Mouse (Mus musculus): ENCODE measurements around the gene Grin3b. TPM values are rescaled to one million over a fixed set of nuclear protein-coding genes. Genes with fewer than 3 reads are reported as not detected.

The Grin3b gene
- polyA plus RNA-seq, 1 experiment from 2014 or later = 0.29 TPM

DNA sequence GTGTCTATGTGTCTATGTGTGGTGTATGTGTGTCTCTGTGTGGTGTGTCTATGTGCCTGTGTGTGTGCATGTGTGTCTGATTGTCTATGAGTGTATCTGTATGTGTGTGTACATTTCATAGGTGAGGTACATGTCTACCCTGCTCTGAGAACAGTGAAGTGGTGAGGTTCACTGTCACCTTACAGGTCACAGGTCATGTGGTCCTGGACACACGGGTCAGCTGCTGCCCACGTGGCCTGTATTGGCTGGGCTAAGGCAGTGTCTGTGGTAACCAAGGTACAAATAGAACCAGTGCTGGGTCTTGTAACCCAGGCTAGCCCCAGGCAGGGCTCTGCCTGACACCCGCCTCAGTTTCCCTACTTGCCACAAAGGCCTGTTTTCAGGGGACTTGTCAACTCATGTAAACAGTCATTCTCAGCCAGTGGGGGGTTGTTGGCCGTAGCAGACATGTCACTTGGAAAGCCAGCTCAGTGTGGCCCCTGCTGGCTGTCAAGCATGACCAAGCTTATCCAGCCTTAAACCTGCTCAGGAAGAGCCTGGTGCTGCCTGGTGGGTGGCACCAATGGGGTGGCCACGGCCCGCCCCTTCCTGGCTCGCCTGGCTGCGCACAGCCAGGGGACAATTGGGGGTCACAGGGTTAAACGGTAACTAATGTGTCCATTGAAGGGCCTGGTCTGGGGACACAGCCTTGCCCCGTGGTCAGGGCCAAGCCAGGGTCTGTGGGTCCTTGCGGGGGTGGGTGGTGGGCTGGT lies 32.6 kb upstream of the Grin3b start:
- no peak overlapping the region for H3K9ac ChIP-seq
- no peak overlapping the region for H3K27ac ChIP-seq (replicated peaks)
- no peaks in the 10 kb centered on the region for H3K36me3 ChIP-seq
- WGBS = 39% methylated on average over 11 of the region's 11 CpGs
- H3K27me3 ChIP-seq = no peaks in the 10 kb centered on the region
- no peak overlapping the region for H3K4me2 ChIP-seq
- peaks cover 36% of the 10 kb centered on the region for H3K4me1 ChIP-seq (replicated peaks)
- no peak for ATAC-seq (ENCODE audit: low FRiP score, low read depth)
- H3K4me3 ChIP-seq = no peak overlapping the region
- no peaks in the 10 kb centered on the region for H3K9me3 ChIP-seq

- H3K4me2 ChIP-seq = no peak overlapping the region
- 71% methylated on average over 7 of the region's 7 CpGs for WGBS
- no peaks in the 10 kb centered on the region for H3K9me3 ChIP-seq
- no peak overlapping the region for H3K4me3 ChIP-seq
- no peaks in the 10 kb centered on the region for H3K27me3 ChIP-seq
- H3K9ac ChIP-seq = no peak overlapping the region
- H3K27ac ChIP-seq (replicated peaks) = no peak overlapping the region
- no peak for ATAC-seq (ENCODE audit: low FRiP score, low read depth)
- H3K36me3 ChIP-seq = no peaks in the 10 kb centered on the region
- peaks cover 27% of the 10 kb centered on the region for H3K4me1 ChIP-seq (replicated peaks)
These were observed 29.8 kb upstream of the Grin3b start for GRCm38 (mm10) chr10:79940749-79941148.

- H3K36me3 ChIP-seq = peaks cover 2% of the 10 kb centered on the region; the same call in 1 of the 2 replicates
- no peak overlapping the region for H3K9ac ChIP-seq
- no peak overlapping the region for H3K27ac ChIP-seq (replicated peaks)
- no peaks in the 10 kb centered on the region for H3K27me3 ChIP-seq
- no peak for ATAC-seq (ENCODE audit: low FRiP score, low read depth)
- H3K9me3 ChIP-seq = no peaks in the 10 kb centered on the region
- H3K4me2 ChIP-seq = no peak overlapping the region
- WGBS = 92% methylated on average over 1 of the region's 1 CpGs
- no peak overlapping the region for H3K4me3 ChIP-seq
- peaks cover 19% of the 10 kb centered on the region for H3K4me1 ChIP-seq (replicated peaks)
These were observed 27.5 kb upstream of the Grin3b start for GRCm38 (mm10) chr10:79942988-79943387.

DNA sequence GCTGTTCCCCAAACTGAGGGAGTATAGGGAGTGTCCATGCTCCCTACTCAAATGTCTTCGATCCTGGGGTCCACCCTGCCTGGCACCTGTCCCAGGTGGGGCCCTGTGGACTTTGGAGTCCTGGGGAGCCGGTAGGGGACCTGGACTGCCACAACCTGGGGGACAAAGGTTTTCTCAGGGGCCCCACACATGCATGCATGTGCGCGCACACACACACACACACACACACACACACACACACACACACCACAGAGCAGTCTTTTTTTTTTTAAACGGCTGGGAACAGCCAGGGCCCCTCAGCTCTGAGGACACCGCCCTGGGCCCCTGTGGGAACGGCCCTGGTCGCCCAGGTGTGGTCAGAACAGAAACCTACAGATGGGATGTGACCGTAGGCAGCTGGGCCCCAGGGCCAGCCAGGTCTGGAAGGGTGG lies 27.0 kb upstream of the Grin3b start:
- 76% methylated on average over 9 of the region's 9 CpGs for WGBS
- no peak for ATAC-seq (ENCODE audit: low FRiP score, low read depth)
- Histone ChIP-seq H3K4me2 (no peak overlapping the region), H3K27me3 (no peaks in the 10 kb centered on the region), H3K9ac (no peak overlapping the region), H3K4me1 (replicated peaks) (peaks cover 16% of the 10 kb centered on the region), H3K4me3 (no peak overlapping the region), H3K9me3 (no peaks in the 10 kb centered on the region), H3K27ac (replicated peaks) (no peak overlapping the region), H3K36me3 (peaks cover 2% of the 10 kb centered on the region; the same call in 1 of the 2 replicates)

DNA sequence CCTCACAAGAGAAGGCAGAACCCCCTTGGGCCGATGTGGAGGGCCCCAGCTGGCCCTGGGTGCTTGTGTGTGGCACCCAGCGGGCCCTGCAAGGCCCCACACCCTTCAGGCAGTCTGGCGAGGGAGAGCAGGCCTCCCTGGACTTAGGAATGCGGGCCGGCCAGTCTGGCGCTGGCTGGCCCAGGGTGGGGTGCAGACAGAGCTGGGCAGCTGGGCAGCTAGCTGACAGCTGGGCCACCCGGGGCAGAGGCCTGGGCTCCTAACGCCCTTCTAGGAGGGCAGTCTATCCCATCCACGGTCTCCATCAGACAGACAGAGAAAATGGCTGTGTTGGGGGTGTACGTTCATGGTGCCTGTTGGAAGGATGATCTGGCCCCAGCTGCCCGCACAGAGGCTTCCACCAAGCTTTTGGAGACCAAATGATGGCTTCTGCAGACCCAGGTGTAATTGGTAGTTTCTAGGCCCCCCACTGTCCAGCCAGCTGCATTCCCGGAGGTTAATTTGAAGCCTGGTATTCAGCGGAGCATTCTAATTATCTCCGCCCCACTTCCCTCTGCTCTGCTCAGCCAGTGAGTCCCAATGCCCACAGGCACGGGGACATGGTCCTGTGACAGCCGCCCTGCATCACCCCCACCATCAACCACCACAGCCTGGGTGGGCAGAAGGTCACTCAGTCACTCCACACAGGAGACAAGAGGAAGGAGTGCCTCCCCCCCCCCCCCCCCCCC lies 24.8 kb upstream of the Grin3b start:
- H3K27ac ChIP-seq (replicated peaks) = no peak overlapping the region
- H3K27me3 ChIP-seq = no peaks in the 10 kb centered on the region
- peaks cover 16% of the 10 kb centered on the region for H3K4me1 ChIP-seq (replicated peaks)
- H3K9me3 ChIP-seq = no peaks in the 10 kb centered on the region
- H3K4me2 ChIP-seq = no peak overlapping the region
- WGBS = 20% methylated on average over 16 of the region's 16 CpGs
- no peak overlapping the region for H3K4me3 ChIP-seq
- H3K36me3 ChIP-seq = peaks cover 12% of the 10 kb centered on the region
- no peak overlapping the region for H3K9ac ChIP-seq
- no peak for ATAC-seq (ENCODE audit: low FRiP score, low read depth)

DNA sequence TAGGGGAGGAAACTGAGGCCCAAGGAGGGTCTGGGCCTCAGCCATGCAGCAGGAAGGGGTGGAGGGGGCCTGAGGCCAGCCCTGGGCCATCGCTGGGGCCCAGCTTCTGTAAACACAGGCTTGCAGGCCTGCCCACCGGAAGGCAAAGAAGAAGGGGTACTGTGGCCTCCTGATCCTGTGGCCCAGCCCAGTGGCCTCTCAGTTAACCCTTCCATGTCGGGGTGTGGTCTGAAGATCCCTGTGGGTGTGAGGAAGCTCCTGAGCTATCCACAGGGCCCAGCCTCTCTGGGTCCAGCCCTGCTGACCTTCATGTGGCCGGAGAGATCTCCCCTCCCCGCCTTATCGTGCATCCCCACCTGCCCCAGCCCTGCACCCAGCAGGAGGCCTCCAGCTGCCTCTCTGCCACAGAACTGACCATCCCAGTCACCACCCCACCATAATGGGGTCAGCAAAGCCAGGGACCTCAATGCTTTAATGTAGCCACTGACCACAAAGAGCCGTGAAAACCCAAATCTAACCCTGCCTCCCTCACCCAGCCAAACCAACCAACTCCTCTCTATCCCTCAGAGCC lies 23.7 kb upstream of the Grin3b start:
- Histone ChIP-seq H3K4me1 (replicated peaks) (peaks cover 16% of the 10 kb centered on the region), H3K4me3 (no peak overlapping the region), H3K4me2 (no peak overlapping the region), H3K27ac (replicated peaks) (no peak overlapping the region), H3K9ac (no peak overlapping the region), H3K9me3 (no peaks in the 10 kb centered on the region), H3K27me3 (no peaks in the 10 kb centered on the region), H3K36me3 (peaks cover 20% of the 10 kb centered on the region)
- WGBS = 18% methylated on average over 7 of the region's 7 CpGs
- ATAC-seq (ENCODE audit: low FRiP score, low read depth) = no peak

DNA sequence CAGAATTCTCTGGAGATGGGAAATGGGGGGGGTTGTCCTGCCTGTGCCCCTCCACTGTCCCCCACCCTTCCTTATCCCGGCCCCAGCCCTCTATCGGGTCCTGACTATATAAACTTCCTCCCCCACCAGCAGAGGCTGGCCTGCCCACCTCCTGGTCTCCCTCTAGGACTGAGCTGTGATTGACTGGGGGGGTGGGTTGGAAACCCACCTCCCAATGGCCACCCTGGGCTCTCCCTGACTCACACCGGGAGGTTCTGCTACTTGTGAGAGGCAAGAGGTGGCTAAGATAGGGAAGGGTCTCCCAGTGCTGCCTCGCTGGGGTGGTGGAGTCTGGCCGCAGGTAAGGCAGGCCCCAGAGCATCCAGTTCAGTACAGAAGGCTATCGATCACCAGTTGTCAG lies 23.0 kb upstream of the Grin3b start:
- no peak overlapping the region for H3K27ac ChIP-seq (replicated peaks)
- no peaks in the 10 kb centered on the region for H3K9me3 ChIP-seq
- peaks cover 20% of the 10 kb centered on the region for H3K36me3 ChIP-seq
- H3K4me2 ChIP-seq = no peak overlapping the region
- H3K27me3 ChIP-seq = no peaks in the 10 kb centered on the region
- ATAC-seq (ENCODE audit: low FRiP score, low read depth) = no peak
- 65% methylated on average over 6 of the region's 6 CpGs for WGBS
- no peak overlapping the region for H3K4me3 ChIP-seq
- no peak overlapping the region for H3K9ac ChIP-seq
- H3K4me1 ChIP-seq (replicated peaks) = peaks cover 16% of the 10 kb centered on the region

GRCm38 (mm10) chr10:79949873-79950272 lies 20.6 kb upstream of the Grin3b start:
- H3K9ac ChIP-seq = no peak overlapping the region
- no peak for ATAC-seq (ENCODE audit: low FRiP score, low read depth)
- peaks cover 16% of the 10 kb centered on the region for H3K4me1 ChIP-seq (replicated peaks)
- H3K36me3 ChIP-seq = peaks cover 20% of the 10 kb centered on the region
- no peaks in the 10 kb centered on the region for H3K27me3 ChIP-seq
- 96% methylated on average over 4 of the region's 4 CpGs for WGBS
- no peaks in the 10 kb centered on the region for H3K9me3 ChIP-seq
- H3K27ac ChIP-seq (replicated peaks) = no peak overlapping the region
- H3K4me3 ChIP-seq = no peak overlapping the region
- no peak overlapping the region for H3K4me2 ChIP-seq

GRCm38 (mm10) chr10:79950661-79951060 lies 19.9 kb upstream of the Grin3b start:
- Histone ChIP-seq H3K36me3 (peaks cover 20% of the 10 kb centered on the region), H3K4me2 (no peak overlapping the region), H3K4me1 (replicated peaks) (peaks cover 12% of the 10 kb centered on the region), H3K27me3 (no peaks in the 10 kb centered on the region), H3K27ac (replicated peaks) (no peak overlapping the region), H3K4me3 (no peak overlapping the region), H3K9me3 (no peaks in the 10 kb centered on the region), H3K9ac (no peak overlapping the region)
- 84% methylated on average over 17 of the region's 18 CpGs for WGBS
- no peak for ATAC-seq (ENCODE audit: low FRiP score, low read depth)

DNA sequence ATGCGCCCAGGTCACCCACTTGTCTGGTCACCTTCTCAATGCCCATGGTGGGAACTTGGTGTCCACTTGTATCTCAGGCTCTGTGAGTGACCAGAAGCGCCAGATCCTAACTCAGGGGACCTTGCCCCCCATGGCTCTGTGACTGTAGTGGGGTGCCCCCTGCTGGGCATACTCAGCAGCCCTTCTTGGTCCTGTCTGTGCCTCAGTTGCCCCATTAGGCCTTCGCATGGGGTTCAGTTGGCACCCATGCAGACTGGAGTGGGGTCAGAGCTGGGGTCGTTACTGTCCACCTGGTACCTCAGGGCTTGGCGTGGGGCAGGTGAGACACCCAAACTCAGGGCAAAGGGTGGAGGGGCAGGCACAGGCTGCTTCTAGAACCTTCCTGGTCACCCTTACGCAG lies 16.6 kb upstream of the Grin3b start:
- no peak for ATAC-seq (ENCODE audit: low FRiP score, low read depth)
- Histone ChIP-seq H3K27ac (replicated peaks) (no peak overlapping the region), H3K36me3 (peaks cover 17% of the 10 kb centered on the region), H3K9ac (no peak overlapping the region), H3K27me3 (0 out of 2 replicates have a peak, but pooled peaks cover 2% of the 10 kb centered on the region), H3K4me3 (no peak overlapping the region), H3K4me2 (no peak overlapping the region), H3K9me3 (no peaks in the 10 kb centered on the region), H3K4me1 (replicated peaks) (no peaks in the 10 kb centered on the region)
- WGBS = 87% methylated on average over 6 of the region's 6 CpGs

DNA sequence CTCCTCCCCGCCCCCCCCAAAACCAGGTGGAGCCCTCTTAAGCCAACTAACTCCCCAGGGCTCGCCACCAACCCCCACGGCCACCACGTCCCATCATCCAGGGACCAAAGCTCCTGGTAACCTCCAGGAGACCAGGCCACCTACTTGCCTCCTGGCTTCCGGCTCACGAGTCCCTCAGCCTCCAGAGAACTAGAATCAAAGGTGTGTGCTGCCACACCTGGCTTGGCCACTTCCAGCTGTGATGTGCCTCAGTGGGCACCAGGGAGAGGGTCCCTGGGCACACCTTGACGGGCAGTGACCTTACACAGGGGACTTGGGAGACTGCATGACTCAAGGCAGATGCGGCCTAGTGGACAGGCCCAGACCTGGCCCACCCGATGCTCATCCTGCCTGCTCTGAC lies 14.8 kb upstream of the Grin3b start:
- Histone ChIP-seq H3K4me1 (replicated peaks) (peaks cover 3% of the 10 kb centered on the region), H3K9me3 (no peaks in the 10 kb centered on the region), H3K4me3 (no peak overlapping the region), H3K4me2 (no peak overlapping the region), H3K9ac (no peak overlapping the region), H3K27ac (replicated peaks) (no peak overlapping the region), H3K27me3 (0 out of 2 replicates have a peak, but pooled peaks cover 2% of the 10 kb centered on the region), H3K36me3 (peaks cover 8% of the 10 kb centered on the region)
- no peak for ATAC-seq (ENCODE audit: low FRiP score, low read depth)
- 84% methylated on average over 9 of the region's 9 CpGs for WGBS

GRCm38 (mm10) chr10:79956643-79957154 lies 13.8 kb upstream of the Grin3b start:
- H3K9ac ChIP-seq = no peak overlapping the region
- no peak overlapping the region for H3K27ac ChIP-seq (replicated peaks)
- no peak for ATAC-seq (ENCODE audit: low FRiP score, low read depth)
- WGBS = 20% methylated on average over 4 of the region's 4 CpGs
- no peak overlapping the region for H3K4me2 ChIP-seq
- no peaks in the 10 kb centered on the region for H3K36me3 ChIP-seq
- no peaks in the 10 kb centered on the region for H3K9me3 ChIP-seq
- H3K27me3 ChIP-seq = 0 out of 2 replicates have a peak, but pooled peaks cover 2% of the 10 kb centered on the region
- H3K4me1 ChIP-seq (replicated peaks) = peaks cover 12% of the 10 kb centered on the region
- H3K4me3 ChIP-seq = no peak overlapping the region

Data from hindbrain, embryonic 15.5 days (tissue).